Mouse (Mus musculus) erythroblast, embryonic 14.5 days (primary cell): ENCODE measurements around the gene Syce3.

Experiments used
- GATA1 ChIP-seq: IDR thresholded peaks from 2 replicates; pipeline ENCODE4 v1.6.1; 2012; ENCODE audit warnings: low read length, inconsistent platforms, mixed read lengths
- TAL1 ChIP-seq: IDR thresholded peaks from 3 replicates; pipeline ENCODE4 v1.6.1; 2012; ENCODE audit warnings: low read length, inconsistent platforms, mixed read lengths

DNA sequence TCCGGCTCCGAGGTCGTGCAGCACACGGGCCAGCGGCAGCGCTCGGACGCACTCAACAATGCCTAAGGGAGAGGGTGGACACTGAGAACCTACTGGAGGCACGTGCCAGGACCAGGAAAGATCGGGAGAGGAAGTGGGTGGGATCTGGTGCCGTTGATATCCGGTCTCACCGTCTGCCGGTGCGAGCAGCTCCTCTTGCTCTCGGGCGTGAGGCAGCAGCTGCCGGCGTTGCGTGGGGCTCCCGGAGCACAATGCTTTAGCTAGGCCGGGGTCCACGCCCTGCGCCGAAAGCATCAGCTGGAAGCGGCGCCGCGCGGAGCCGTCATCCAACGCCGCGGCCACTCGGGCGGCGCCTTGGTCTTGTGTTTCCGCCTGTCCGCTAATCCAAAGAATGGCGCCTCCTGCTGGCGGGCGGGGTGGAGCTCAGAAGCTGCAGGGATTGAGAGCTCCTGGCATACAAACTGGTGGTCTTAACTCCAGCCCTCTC, 36.5 kb downstream of the Syce3 start, which contains the start of gene Sco2:
- TF ChIP-seq TAL1 (no peak), GATA1 (no peak)
